Mouse (Mus musculus) adrenal gland, postnatal 10 days (tissue): ENCODE results near the gene Cybrd1. TPM values are rescaled to one million over a fixed set of nuclear protein-coding genes. Genes with fewer than 3 reads are reported as not detected.

ENCODE experiments used
- DNase-seq: peaks from one replicate; pipeline ENCODE4 v3.0.0; 2021; ENCODE audit warnings: mixed read lengths
- total RNA-seq, 2 experiments: library from RNA; stranded (reverse); gene quantifications; 2 replicates each; pipeline ENCODE4 v1.2.3; 2021

Gene Cybrd1
- total RNA-seq, 2 experiments from 2014 or later = 1.8 TPM

DNA sequence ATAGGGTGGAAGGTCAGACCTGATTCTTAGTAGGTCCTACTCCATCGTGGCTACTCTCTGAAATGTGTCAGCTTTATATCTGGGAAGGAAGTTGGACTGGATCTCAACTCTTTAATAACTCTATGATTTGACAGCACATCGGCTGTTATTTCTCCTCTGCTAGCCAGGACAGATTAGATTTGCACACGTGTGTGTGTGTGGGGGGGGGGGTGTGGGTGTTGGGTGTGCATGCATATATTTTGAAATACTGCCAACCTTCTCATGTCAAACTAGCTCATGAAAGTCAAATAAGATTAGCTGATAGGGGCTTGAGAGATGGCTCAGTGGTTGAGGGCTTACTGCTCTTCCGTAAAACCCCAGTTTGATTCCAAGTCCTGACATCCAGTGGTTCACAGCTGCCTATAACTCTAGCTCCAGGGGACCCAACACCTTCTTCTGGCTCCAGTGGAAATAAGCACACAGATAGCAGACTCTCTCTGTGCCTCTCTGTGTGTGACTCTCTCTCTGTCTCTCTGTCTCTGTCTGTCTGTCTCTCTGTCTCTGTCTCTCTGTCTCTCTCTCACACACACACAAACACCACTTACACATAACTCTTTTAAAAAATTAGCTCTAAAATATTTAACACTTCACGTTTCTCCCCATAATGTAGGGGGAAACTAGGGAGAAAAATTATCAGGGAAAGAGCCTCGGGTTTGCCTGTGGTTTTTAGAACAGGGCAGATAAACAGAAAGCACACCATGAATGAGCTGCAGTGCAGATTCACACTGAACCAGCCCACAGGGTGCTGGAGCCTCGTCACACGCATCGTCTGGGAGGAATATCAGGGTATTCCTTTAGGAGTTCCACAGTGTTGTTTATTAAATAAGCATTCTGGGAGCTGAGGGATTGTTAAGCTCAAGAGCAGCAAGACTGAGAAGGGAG is 58.9 kb downstream of the Cybrd1 start:
- DNase-seq = no peak

GRCm38 (mm10) chr2:71177250-71177615 is 59.5 kb downstream of the Cybrd1 start:
- no peak for DNase-seq

- DNase-seq = no peak
Observed at GRCm38 (mm10) chr2:71177760-71178159, 60.0 kb downstream of the Cybrd1 start.

GRCm38 (mm10) chr2:71179716-71180115 is 62.0 kb downstream of the Cybrd1 start:
- DNase-seq = no peak

GRCm38 (mm10) chr2:71180566-71181217 is 63.0 kb downstream of the Cybrd1 start:
- DNase-seq = no peak

GRCm38 (mm10) chr2:71187950-71188349 is 70.2 kb downstream of the Cybrd1 start:
- DNase-seq = no peak

GRCm38 (mm10) chr2:71188861-71189260 is 71.1 kb downstream of the Cybrd1 start:
- DNase-seq = no peak

- DNase-seq = no peak
Observed at GRCm38 (mm10) chr2:71191391-71192194, 73.9 kb downstream of the Cybrd1 start.

DNA sequence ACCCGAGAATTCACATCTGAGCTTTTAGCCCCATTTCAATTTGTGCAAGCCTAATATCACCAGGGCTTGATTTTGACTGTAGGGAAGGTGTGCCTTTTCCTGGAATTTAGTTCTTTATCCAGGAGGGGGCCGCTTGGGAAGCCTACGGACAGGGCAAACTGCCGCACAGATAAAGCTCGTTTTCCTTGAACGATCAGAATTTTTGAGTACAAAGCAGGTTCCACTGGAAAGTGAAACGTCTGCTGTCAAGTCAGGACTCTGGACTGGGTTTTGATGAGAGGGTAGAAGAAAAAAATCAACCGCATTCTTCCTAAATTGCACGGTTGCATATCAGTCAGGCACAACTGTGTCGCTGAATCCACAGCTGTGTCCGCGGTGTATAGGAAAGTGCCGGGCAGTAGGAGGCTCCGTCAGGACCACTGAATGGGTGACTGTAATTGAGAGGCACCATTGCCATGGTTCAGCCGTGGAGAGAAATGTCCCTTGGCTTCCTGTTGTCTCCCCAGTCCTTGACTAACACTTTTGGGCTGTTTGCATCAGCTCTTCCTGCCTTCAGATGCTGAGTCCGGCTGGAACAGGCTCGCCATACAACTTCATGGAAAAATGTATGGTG is 74.6 kb downstream of the Cybrd1 start:
- DNase-seq = no peak

Other genes starting within 250 kb of the Cybrd1 start
- gene Dcaf17, start 62.6 kb upstream of the Cybrd1 start, total RNA-seq = 10 to 100 TPM; 11.3 to 16.6 TPM
- gene Mettl8, start 62.3 kb upstream of the Cybrd1 start, total RNA-seq = 10 to 100 TPM; 10.8 to 16.4 TPM
- gene Dync1i2, start 93.8 kb downstream of the Cybrd1 start, total RNA-seq = 10 to 100 TPM; 78.0 to 83.9 TPM
- gene Slc25a12, start 249.8 kb downstream of the Cybrd1 start, total RNA-seq = 10 to 100 TPM; 57.8 to 77.8 TPM